Mouse (Mus musculus): Measurements from ENCODE around the gene Scai. TPM values are rescaled to one million over a fixed set of nuclear protein-coding genes. Genes with fewer than 3 reads are reported as not detected.
A peak's percentile ranks its signal among the peaks of the same experiment; 100 is the strongest.

Scai gene
- polyA plus RNA-seq, 1 experiment from 2014 or later = 6.6 TPM

DNA sequence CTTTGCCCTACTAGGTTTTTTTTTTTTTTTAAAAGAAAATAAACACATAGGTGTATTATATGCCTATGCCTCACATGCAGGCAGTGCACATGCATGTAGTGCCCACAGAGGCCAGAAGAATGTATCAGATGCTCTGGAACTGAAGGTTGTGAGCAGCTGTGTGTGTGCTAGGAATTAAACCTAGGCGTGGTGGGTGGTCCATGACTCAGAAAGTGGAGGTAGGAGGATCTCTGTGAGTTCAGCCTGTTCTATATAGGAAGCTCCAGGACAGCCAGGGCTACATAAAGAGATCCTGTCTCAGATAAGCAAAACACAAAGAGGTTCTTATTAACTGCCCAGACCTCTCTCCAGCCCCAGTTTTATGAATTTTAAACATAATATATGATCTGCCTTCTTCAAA, 121.4 kb downstream of the Scai start:
- Histone ChIP-seq H3K27me3 (replicated peaks) (no peaks in the 10 kb centered on the region), H3K4me3 (no peak overlapping the region), H3K27ac (replicated peaks) (no peak overlapping the region), H3K36me3 (no peaks in the 10 kb centered on the region), H3K4me1 (peaks cover 16% of the 10 kb centered on the region), H3K9ac (no peak overlapping the region), H3K4me2 (no peak overlapping the region), H3K9me3 (no peaks in the 10 kb centered on the region)
- ATAC-seq (ENCODE audit: extremely low read depth, insufficient number of reproducible peaks, low FRiP score, low TSS enrichment) = no peak
- 59% methylated on average over 1 of the region's 1 CpGs for WGBS

DNA sequence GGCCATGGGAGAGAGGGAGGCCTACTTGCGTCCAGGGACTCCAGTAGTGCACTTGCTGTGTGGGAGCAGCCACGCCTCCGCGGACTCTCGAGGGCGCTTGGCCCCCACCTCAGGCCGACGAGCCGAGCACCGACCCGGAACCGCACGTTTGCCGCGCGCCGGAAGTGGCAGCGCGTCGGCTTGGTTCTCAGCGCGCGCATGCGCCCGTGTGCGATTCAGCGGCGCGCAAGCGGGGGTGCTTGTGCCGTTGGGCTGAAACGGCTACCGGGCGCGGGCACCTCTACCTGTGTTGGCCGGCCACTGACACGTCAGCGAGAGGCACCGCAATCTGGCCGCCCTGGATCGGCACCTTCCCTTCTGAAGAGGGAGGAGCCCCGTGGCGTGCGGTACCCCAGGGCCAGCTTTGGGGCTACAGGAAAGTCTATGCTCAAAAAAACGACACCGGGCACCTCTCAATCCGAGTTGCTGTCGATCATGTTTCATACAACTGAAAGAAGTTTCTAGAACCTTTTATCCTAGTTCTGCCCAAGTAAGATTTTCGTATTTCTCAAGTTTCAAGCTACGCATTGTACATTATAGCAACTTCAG, 125.0 kb downstream of the Scai start, which contains the start of gene Golga1:
Gene Golga1 (minus strand): TSS at position 142 of the 588 bp plus-strand sequence.
- H3K4me1 ChIP-seq = peaks cover 16% of the 10 kb centered on the region
- under 1% methylated on average over 50 of the region's 50 CpGs for WGBS

DNA sequence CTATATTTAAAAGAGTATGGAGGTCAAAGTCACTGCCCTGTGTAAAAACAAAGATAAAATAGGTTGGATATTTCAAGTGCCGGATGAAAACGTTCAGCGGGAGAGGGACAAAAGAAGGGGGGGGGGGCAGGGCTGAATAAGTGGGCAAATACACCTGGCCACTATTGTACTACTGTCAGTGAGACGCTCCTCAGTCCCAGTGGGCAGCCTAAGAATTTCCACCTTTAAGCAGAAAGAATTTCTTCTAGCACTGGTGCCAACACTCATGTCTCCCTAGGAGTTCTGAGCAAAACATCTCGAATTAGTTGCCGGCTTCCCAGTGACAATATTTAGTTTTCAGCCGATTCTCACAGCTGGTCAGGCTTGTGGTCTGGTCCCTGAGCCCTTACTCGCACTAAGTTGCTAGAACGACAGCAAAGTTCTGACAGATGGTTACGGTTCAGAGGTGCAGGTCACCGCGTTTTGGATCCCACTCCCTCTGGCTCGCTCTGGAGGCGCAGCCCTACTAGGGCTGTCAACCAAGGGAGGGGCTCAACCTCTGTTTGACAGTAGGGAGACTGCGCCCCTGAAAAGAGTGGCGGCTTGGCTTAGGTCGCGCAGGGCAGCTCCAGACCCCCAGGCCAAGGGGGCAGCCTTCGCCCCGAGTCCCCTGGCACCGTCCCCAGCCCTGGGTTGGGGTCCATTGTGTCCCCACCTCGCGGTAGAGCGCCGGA, 125.7 kb downstream of the Scai start:
- peak overlapping the region; percentile 85 for H3K4me2 ChIP-seq
- no peaks in the 10 kb centered on the region for H3K9me3 ChIP-seq
- H3K36me3 ChIP-seq = peaks cover 30% of the 10 kb centered on the region
- H3K4me3 ChIP-seq = peak overlapping the region; percentile 96
- H3K9ac ChIP-seq = peak overlapping the region; percentile 97
- no peaks in the 10 kb centered on the region for H3K27me3 ChIP-seq (replicated peaks)
- ATAC-seq (ENCODE audit: extremely low read depth, insufficient number of reproducible peaks, low FRiP score, low TSS enrichment) = peak; percentile 78
- H3K27ac ChIP-seq (replicated peaks) = peak overlapping the region; percentile 94
- 4% methylated on average over 24 of the region's 25 CpGs for WGBS
- peaks cover 11% of the 10 kb centered on the region for H3K4me1 ChIP-seq

More for the DNA sequence above, 125.0 kb downstream of the Scai start, which contains the start of gene Golga1:
- H3K36me3 ChIP-seq = peaks cover 24% of the 10 kb centered on the region
- peak within 1 kb of the TSS; percentile 96 for H3K4me3 ChIP-seq
- H3K4me2 ChIP-seq = peak within 1 kb of the TSS; percentile 85
- peak; percentile 96 for ATAC-seq (ENCODE audit: extremely low read depth, insufficient number of reproducible peaks, low FRiP score, low TSS enrichment)
- peak within 1 kb of the TSS; percentile 97 for H3K9ac ChIP-seq
- no peaks in the 10 kb centered on the region for H3K9me3 ChIP-seq
- peak within 1 kb of the TSS; percentile 94 for H3K27ac ChIP-seq (replicated peaks)
- no peaks in the 10 kb centered on the region for H3K27me3 ChIP-seq (replicated peaks)

DNA sequence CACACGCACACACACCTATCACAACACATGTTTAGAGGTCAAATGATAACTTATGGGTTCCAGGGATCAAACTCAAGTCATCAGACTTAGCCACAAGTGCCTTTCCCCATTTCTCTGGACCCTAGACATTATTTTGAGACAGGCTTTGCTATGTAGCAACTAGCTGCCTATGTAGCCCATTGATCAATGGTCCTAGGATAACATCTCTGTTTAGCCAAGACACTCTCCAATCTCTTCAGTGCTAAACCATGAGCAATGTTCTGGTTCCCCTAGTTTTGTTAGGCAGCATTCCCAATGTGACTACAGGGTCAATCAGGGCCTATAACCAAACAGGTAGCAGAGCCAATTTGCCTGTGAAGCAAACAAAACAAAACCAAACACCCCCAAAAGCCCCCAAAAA, 142.0 kb downstream of the Scai start:
- Histone ChIP-seq H3K4me3 (no peak overlapping the region), H3K27ac (replicated peaks) (no peak overlapping the region), H3K4me2 (no peak overlapping the region), H3K36me3 (peaks cover 91% of the 10 kb centered on the region), H3K4me1 (no peaks in the 10 kb centered on the region), H3K9ac (no peak overlapping the region), H3K9me3 (no peaks in the 10 kb centered on the region), H3K27me3 (replicated peaks) (no peaks in the 10 kb centered on the region)
- no peak for ATAC-seq (ENCODE audit: extremely low read depth, insufficient number of reproducible peaks, low FRiP score, low TSS enrichment)
- 93% methylated on average over 1 of the region's 1 CpGs for WGBS

DNA sequence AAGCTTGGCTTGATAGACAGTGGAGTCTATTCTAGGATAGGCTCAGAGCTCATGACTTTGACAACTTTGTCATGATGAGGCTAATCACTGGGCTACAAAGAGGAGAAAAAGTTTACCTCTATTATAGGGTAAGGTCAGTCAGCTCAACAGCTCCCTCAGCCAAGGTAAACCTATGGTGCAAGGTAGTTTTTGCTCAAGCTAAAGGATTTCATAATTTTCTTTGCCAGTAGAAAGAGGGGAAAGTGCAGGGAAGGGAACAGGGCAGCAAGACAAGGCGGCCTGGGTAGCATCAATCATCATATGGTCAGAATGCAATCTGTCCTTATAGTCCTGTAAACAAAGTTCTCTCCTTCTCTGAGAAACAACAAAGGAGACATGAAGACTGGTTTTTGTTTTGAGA, 150.3 kb downstream of the Scai start:
- no peak for ATAC-seq (ENCODE audit: extremely low read depth, insufficient number of reproducible peaks, low FRiP score, low TSS enrichment)
- no peak overlapping the region for H3K4me3 ChIP-seq
- H3K4me1 ChIP-seq = no peaks in the 10 kb centered on the region
- H3K36me3 ChIP-seq = peaks cover 87% of the 10 kb centered on the region
- H3K27ac ChIP-seq (replicated peaks) = no peak overlapping the region
- H3K27me3 ChIP-seq (replicated peaks) = no peaks in the 10 kb centered on the region
- H3K9me3 ChIP-seq = no peaks in the 10 kb centered on the region
- H3K9ac ChIP-seq = no peak overlapping the region
- WGBS = 88% methylated on average over 1 of the region's 1 CpGs
- H3K4me2 ChIP-seq = no peak overlapping the region

DNA sequence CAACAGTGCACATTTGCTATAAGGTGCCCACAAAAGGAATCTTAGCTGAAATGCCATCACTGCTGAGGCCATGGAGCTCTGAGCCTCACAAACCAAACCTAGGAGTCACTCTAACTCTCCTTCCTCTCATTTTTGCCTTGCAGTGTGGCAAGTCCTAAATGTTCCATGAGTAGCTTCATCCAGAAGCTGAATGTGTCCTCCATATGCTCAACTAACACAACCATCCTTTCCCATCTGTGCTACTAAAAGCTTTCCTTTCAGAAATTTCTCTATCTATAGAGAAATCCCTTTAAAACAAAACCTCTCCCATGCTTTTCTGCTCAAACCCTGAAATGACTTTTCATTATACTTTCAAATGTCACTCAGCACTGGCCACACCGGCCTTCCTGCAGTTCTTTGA, 158.9 kb downstream of the Scai start:
- Histone ChIP-seq H3K27ac (replicated peaks) (no peak overlapping the region), H3K9ac (no peak overlapping the region), H3K27me3 (replicated peaks) (no peaks in the 10 kb centered on the region), H3K4me3 (no peak overlapping the region), H3K4me2 (no peak overlapping the region), H3K36me3 (peaks cover 90% of the 10 kb centered on the region), H3K9me3 (no peaks in the 10 kb centered on the region), H3K4me1 (no peaks in the 10 kb centered on the region)
- 92% methylated on average over 1 of the region's 1 CpGs for WGBS
- no peak for ATAC-seq (ENCODE audit: extremely low read depth, insufficient number of reproducible peaks, low FRiP score, low TSS enrichment)

DNA sequence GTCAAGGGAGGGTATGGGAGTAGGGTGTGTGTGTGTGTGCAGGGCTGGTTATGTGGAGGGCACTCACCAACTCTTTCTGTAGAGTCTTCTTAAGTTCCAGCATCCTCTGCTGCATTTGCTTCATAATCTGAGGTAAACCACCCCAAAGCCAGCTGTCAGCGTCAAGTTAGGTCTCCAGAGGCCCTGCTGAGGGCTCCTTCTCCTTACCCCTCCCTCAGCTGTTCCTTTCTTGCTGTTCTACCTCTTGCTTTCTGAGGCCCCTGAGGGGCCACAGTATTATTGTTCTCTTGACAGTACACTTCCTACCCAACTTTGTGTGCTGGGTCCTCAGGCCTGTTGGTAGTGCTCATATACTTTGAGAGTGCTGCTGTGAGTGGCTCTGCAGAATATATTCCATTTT, 170.5 kb downstream of the Scai start:
- Histone ChIP-seq H3K9ac (no peak overlapping the region), H3K27me3 (replicated peaks) (no peaks in the 10 kb centered on the region), H3K4me3 (no peak overlapping the region), H3K4me2 (no peak overlapping the region), H3K36me3 (peaks cover 95% of the 10 kb centered on the region), H3K27ac (replicated peaks) (no peak overlapping the region), H3K9me3 (no peaks in the 10 kb centered on the region), H3K4me1 (no peaks in the 10 kb centered on the region)
- 76% methylated on average over 1 of the region's 1 CpGs for WGBS
- ATAC-seq (ENCODE audit: extremely low read depth, insufficient number of reproducible peaks, low FRiP score, low TSS enrichment) = no peak

DNA sequence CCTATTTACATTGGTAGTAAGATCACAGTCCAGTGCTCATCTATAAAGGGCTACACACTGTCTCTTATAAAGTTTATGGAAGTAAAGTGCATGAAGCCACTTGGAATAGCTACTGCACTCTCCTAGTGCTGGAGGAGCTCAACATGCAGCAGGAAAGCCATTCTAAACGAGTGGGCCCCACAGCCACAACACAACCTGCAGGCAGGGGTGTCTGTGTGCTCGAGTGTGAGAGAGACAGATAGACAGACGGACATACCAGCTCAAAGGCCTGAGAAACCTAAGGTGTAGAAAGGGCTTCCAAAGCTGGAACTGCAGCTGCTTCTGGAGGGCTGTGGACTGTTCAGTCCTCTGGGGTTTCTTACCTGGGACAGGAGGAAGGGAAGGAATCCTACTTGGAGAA, 174.0 kb downstream of the Scai start:
- Histone ChIP-seq H3K4me2 (no peak overlapping the region), H3K27me3 (replicated peaks) (no peaks in the 10 kb centered on the region), H3K4me1 (peaks cover 3% of the 10 kb centered on the region), H3K36me3 (peaks cover 93% of the 10 kb centered on the region), H3K4me3 (no peak overlapping the region), H3K9me3 (no peaks in the 10 kb centered on the region), H3K9ac (no peak overlapping the region), H3K27ac (replicated peaks) (no peak overlapping the region)
- ATAC-seq (ENCODE audit: extremely low read depth, insufficient number of reproducible peaks, low FRiP score, low TSS enrichment) = no peak
- 67% methylated on average over 3 of the region's 3 CpGs for WGBS

Other genes with a start within 250 kb of the Scai start
- gene Wdr38, start 193.3 kb downstream of the Scai start, polyA plus RNA-seq (2015; fragmentation: Nextera tagmentation; extraction: Ambion mirVana) = 1.1 and 1.3 TPM in 2 replicates
- gene Arpc5l, start 185.4 kb downstream of the Scai start, polyA plus RNA-seq (2015; fragmentation: Nextera tagmentation; extraction: Ambion mirVana) = 75.4 and 87.3 TPM in 2 replicates
- 628 and 659 TPM in 2 replicates for gene Rpl35, start 185.1 kb downstream of the Scai start, polyA plus RNA-seq (2015; fragmentation: Nextera tagmentation; extraction: Ambion mirVana)
- gene Golga1, start 125.2 kb downstream of the Scai start, polyA plus RNA-seq (2015; fragmentation: Nextera tagmentation; extraction: Ambion mirVana) = 17.0 and 19.5 TPM in 2 replicates
- 44.4 and 46.2 TPM in 2 replicates for gene Ppp6c, start 35.7 kb upstream of the Scai start, polyA plus RNA-seq (2015; fragmentation: Nextera tagmentation; extraction: Ambion mirVana)